Mouse (Mus musculus): ENCODE measurements around the gene Iqgap2.

DNA sequence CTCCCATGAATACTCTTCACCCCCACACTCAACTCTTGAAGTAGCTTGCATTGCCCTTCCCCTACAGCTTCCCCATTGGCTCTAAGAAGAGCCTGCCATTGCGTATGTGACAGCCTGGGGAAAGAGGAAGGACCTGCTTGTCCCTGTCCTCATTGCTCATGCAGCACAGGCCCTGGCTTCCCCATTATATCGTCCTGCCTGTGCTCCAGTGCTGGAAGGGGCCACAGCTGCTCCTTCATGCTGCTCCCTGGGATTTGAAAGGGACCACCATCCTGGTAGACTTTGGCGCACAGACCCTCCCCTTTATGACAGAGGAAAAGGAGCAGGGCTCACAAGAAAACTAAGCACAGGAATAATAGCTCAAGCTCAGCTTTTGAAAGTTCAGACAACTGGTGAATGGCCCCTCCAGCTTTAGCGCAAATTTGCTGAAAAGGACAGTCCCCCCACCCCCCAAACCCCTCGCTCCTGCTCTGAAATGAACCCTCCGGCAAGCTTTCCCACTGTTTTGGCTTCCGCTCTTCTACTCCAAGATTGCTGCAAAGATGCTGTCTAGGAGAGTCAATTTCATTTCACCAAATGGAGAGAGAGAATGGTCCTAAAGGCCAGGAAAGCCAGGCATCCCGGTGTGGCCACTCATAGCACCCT is 22.7 kb downstream of the Iqgap2 start:
- TF ChIP-seq ZNF384 (IDR thresholded peaks at IDR 0.05; ENCODE audit: low read depth, low read length) (no peak), HCFC1 (IDR thresholded peaks at IDR 0.05; ENCODE audit: low read depth, low read length) (no peak), TBP (IDR thresholded peaks at IDR 0.05; ENCODE audit: low read depth, low read length) (no peak), UBTF (IDR thresholded peaks at IDR 0.05; ENCODE audit: borderline replicate concordance, insufficient read depth, low read depth, low read length) (no peak), GATA1 (IDR thresholded peaks at IDR 0.05; ENCODE audit: low read depth, low read length) (no peak), CTCF (IDR thresholded peaks at IDR 0.05 in 2 of 3, conservative IDR thresholded peaks at IDR 0.05 in 1 of 3; ENCODE audit: control insufficient read depth in 1 of 3, insufficient read depth in 1 of 3, low read depth in 2 of 3, low read length in 3 of 3, poor library complexity in 1 of 3, severe bottlenecking in 1 of 3) (no peak)
